Mouse (Mus musculus): ENCODE measurements at regions not wholly inside any gene's neighbourhood (a gene's known extent, or its start where the extent isn't known, plus 50 kb on each side); places are given as distances from the start of the nearest gene placed in this dataset.

- WGBS: 85% methylated on average over 10 of the region's 10 CpGs
Observed at GRCm38 (mm10) chr5:101216837-101217571, 371.5 kb downstream of the Gpat3 start.

GRCm38 (mm10) chr5:101211974-101212373, 366.5 kb downstream of the Gpat3 start:
- no peaks in the 10 kb centered on the region for H3K36me3 ChIP-seq (ENCODE audit: insufficient read depth, low read length)
- H3K9me3 ChIP-seq (ENCODE audit: low read length): no peaks in the 10 kb centered on the region
- no peak overlapping the region for H3K9ac ChIP-seq (replicated peaks; ENCODE audit: low read length)
- no peak for TF ChIP-seq CTCF (IDR thresholded peaks at IDR 0.05; ENCODE audit: low read depth)
- DNase-seq (ENCODE audit: low spot score) (no peak), ATAC-seq (no peak)
- H3K27me3 ChIP-seq (ENCODE audit: insufficient read depth, low read length): no peaks in the 10 kb centered on the region
- H3K27ac ChIP-seq: no peak overlapping the region
- H3K4me2 ChIP-seq (ENCODE audit: low read depth, low read length): no peak overlapping the region
- no peak overlapping the region for H3K4me3 ChIP-seq (ENCODE audit: low read length)
- WGBS: 90% methylated on average over 4 of the region's 4 CpGs
- no peaks in the 10 kb centered on the region for H3K4me1 ChIP-seq (ENCODE audit: insufficient read depth, low read length)

More at GRCm38 (mm10) chr5:101216837-101217571, 371.5 kb downstream of the Gpat3 start:
- H3K27me3 ChIP-seq (ENCODE audit: insufficient read depth, low read length): no peaks in the 10 kb centered on the region
- no peaks in the 10 kb centered on the region for H3K4me1 ChIP-seq (ENCODE audit: insufficient read depth, low read length)
- no peak overlapping the region for H3K4me3 ChIP-seq (ENCODE audit: low read length)
- no peaks in the 10 kb centered on the region for H3K36me3 ChIP-seq (ENCODE audit: insufficient read depth, low read length)
- no peak overlapping the region for H3K9ac ChIP-seq (replicated peaks; ENCODE audit: low read length)
- no peak for TF ChIP-seq CTCF (IDR thresholded peaks at IDR 0.05; ENCODE audit: low read depth)
- H3K4me2 ChIP-seq (ENCODE audit: low read depth, low read length): no peak overlapping the region
- H3K9me3 ChIP-seq (ENCODE audit: low read length): no peaks in the 10 kb centered on the region
- DNase-seq (ENCODE audit: low spot score) (no peak), ATAC-seq (no peak)
- no peak overlapping the region for H3K27ac ChIP-seq

- H3K4me3 ChIP-seq (ENCODE audit: low read length): no peak overlapping the region
- H3K4me2 ChIP-seq (ENCODE audit: low read depth, low read length): no peak overlapping the region
- no peaks in the 10 kb centered on the region; the same call in 1 of the 2 replicates for H3K9me3 ChIP-seq (ENCODE audit: low read length)
- TF ChIP-seq CTCF (IDR thresholded peaks at IDR 0.05; ENCODE audit: low read depth): no peak
- no peaks in the 10 kb centered on the region for H3K36me3 ChIP-seq (ENCODE audit: insufficient read depth, low read length)
- no peak for DNase-seq (ENCODE audit: low spot score)
- no peak overlapping the region for H3K27ac ChIP-seq
- WGBS: 89% methylated on average over 5 of the region's 5 CpGs
- no peak for ATAC-seq
- H3K9ac ChIP-seq (replicated peaks; ENCODE audit: low read length): no peak overlapping the region
- no peaks in the 10 kb centered on the region for H3K4me1 ChIP-seq (ENCODE audit: insufficient read depth, low read length)
- H3K27me3 ChIP-seq (ENCODE audit: insufficient read depth, low read length): no peaks in the 10 kb centered on the region
Observed at GRCm38 (mm10) chr5:101208150-101208549, 362.6 kb downstream of the Gpat3 start.

GRCm38 (mm10) chr5:101195501-101195900, 350.0 kb downstream of the Gpat3 start:
- ATAC-seq: no peak
- no peak overlapping the region for H3K27ac ChIP-seq
- no peak for TF ChIP-seq CTCF (IDR thresholded peaks at IDR 0.05; ENCODE audit: low read depth)
- WGBS: 84% methylated on average over 4 of the region's 4 CpGs
- no peak overlapping the region for H3K4me2 ChIP-seq (ENCODE audit: low read depth, low read length)
- H3K36me3 ChIP-seq (ENCODE audit: insufficient read depth, low read length): no peaks in the 10 kb centered on the region
- H3K27me3 ChIP-seq (ENCODE audit: insufficient read depth, low read length): no peaks in the 10 kb centered on the region
- no peak overlapping the region for H3K4me3 ChIP-seq (ENCODE audit: low read length)
- no peak overlapping the region for H3K9ac ChIP-seq (replicated peaks; ENCODE audit: low read length)
- H3K4me1 ChIP-seq (ENCODE audit: insufficient read depth, low read length): no peaks in the 10 kb centered on the region
- DNase-seq (ENCODE audit: low spot score): no peak
- no peaks in the 10 kb centered on the region for H3K9me3 ChIP-seq (ENCODE audit: low read length)

- no peak for DNase-seq (ENCODE audit: low spot score)
- no peak overlapping the region for H3K4me3 ChIP-seq (ENCODE audit: low read length)
- 86% methylated on average over 2 of the region's 2 CpGs for WGBS
- no peak for ATAC-seq
- no peak overlapping the region for H3K27ac ChIP-seq
- H3K9me3 ChIP-seq (ENCODE audit: low read length): no peaks in the 10 kb centered on the region
- H3K27me3 ChIP-seq (ENCODE audit: insufficient read depth, low read length): no peaks in the 10 kb centered on the region
- no peak overlapping the region for H3K9ac ChIP-seq (replicated peaks; ENCODE audit: low read length)
- no peak for TF ChIP-seq CTCF (IDR thresholded peaks at IDR 0.05; ENCODE audit: low read depth)
- no peaks in the 10 kb centered on the region for H3K4me1 ChIP-seq (ENCODE audit: insufficient read depth, low read length)
- no peak overlapping the region for H3K4me2 ChIP-seq (ENCODE audit: low read depth, low read length)
- H3K36me3 ChIP-seq (ENCODE audit: insufficient read depth, low read length): no peaks in the 10 kb centered on the region
Observed at GRCm38 (mm10) chr5:101190976-101191375, 345.5 kb downstream of the Gpat3 start.

GRCm38 (mm10) chr5:101173183-101173582, 327.7 kb downstream of the Gpat3 start:
- Histone ChIP-seq H3K4me3 (ENCODE audit: low read length) (no peak overlapping the region), H3K4me2 (ENCODE audit: low read depth, low read length) (no peak overlapping the region), H3K27ac (no peak overlapping the region), H3K4me1 (ENCODE audit: insufficient read depth, low read length) (no peaks in the 10 kb centered on the region), H3K36me3 (ENCODE audit: insufficient read depth, low read length) (no peaks in the 10 kb centered on the region), H3K27me3 (ENCODE audit: insufficient read depth, low read length) (no peaks in the 10 kb centered on the region), H3K9me3 (ENCODE audit: low read length) (no peaks in the 10 kb centered on the region), H3K9ac (replicated peaks; ENCODE audit: low read length) (no peak overlapping the region)
- 74% methylated on average over 9 of the region's 9 CpGs for WGBS
- TF ChIP-seq CTCF (IDR thresholded peaks at IDR 0.05; ENCODE audit: low read depth): no peak
- DNase-seq (ENCODE audit: low spot score): no peak
- no peak for ATAC-seq

- TF ChIP-seq CTCF (IDR thresholded peaks at IDR 0.05; ENCODE audit: low read depth): no peak
- no peak overlapping the region for H3K9ac ChIP-seq (replicated peaks; ENCODE audit: low read length)
- H3K36me3 ChIP-seq (ENCODE audit: insufficient read depth, low read length): no peaks in the 10 kb centered on the region
- H3K4me2 ChIP-seq (ENCODE audit: low read depth, low read length): no peak overlapping the region
- H3K27ac ChIP-seq: no peak overlapping the region
- H3K27me3 ChIP-seq (ENCODE audit: insufficient read depth, low read length): no peaks in the 10 kb centered on the region
- 70% methylated on average over 10 of the region's 10 CpGs for WGBS
- DNase-seq (ENCODE audit: low spot score) (no peak), ATAC-seq (no peak)
- no peaks in the 10 kb centered on the region for H3K9me3 ChIP-seq (ENCODE audit: low read length)
- H3K4me3 ChIP-seq (ENCODE audit: low read length): no peak overlapping the region
- H3K4me1 ChIP-seq (ENCODE audit: insufficient read depth, low read length): no peaks in the 10 kb centered on the region
Observed at GRCm38 (mm10) chr5:101172782-101173181, 327.3 kb downstream of the Gpat3 start.

All from hindbrain, postnatal 0 days (tissue).